Mouse (Mus musculus) lung, adult 18-20 months (tissue): Measurements from ENCODE around the gene Tlx1.

Experiments used
- DNase-seq, 2 experiments: peaks; one replicate each; pipeline ENCODE4 v3.0.0; 2022; ENCODE audit warnings: mixed read lengths in 2 of 2

The Tlx1 gene

DNA sequence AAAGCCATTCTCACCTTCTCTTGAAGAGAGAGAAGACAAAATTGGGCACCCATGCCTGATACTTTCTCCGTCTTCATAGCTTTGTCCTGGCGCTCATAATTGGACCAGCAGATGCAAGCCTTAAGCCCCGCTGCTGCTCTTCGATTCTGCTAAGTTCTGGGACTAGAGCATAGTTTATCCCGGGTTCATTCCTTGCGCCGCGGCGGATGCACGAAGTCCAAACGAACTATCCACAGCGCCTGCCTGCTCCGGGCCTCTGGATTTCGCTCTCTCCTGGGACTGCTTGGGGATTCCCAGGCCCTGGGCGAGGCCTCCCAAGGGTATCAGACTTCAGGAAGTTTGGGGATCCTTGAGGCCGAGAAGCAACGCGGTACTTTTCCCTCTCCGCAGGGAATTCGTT lies 8.4 kb downstream of the Tlx1 start:
- DNase-seq: no peak

DNA sequence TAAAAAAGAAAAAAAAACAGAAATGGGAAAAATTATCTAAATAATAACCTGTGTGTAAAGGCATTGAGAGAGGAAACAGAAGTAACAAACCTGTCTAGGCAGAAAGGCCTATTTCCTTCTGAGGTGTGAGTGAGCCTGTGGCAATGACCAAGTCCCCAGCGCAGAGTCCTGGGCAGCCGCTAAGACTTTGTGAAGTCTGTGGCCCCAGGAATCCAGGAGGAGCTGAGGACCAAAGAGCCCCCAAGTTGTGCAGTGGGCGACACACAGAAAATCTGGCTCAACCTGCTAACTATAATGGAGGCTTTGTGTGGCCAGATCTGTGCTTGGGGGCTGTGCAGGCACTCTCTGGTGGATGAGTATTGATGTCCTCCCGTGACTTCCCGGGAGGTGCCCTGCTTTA lies 9.0 kb downstream of the Tlx1 start:
- DNase-seq: no peak

DNA sequence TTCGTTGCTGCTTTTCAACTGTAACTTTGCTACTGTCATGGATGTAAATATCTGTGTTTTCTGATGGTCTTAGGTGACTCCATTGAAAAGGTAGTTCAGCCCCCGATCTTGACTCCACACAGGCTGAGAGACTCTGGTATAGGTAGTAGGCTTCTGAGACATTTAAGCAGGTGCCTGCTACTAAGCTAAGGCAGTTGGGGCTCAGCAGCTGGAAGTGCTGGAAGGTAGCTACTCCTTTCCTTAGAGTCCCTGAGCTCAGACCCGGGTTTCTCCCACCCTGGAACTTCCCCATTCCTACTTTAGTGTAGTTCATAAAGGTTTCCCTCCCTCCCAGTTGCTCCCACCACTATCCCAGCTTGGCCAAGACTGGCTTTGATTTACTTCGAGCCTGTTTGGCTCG lies 9.5 kb downstream of the Tlx1 start:
- no peak for DNase-seq

DNA sequence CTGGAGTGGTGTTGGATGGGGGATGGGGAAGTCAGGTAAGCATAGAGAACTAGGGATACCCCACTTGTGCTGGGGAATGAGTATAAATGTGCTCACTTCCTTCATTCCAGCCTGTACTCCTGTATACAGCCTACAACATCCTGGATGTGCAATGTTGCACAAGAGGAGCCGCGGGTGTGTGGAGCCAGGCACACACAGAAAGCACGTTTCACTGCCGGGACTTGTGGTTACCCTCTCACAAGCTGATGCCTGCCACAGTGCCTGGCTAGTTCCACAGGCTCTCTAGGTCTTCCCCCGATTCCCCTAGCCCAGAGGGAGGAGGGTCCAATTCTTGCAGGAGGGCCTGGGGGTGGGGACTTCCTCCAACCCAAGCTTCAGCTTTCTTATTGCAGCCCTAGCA lies 10.0 kb downstream of the Tlx1 start:
- DNase-seq: no peak

DNA sequence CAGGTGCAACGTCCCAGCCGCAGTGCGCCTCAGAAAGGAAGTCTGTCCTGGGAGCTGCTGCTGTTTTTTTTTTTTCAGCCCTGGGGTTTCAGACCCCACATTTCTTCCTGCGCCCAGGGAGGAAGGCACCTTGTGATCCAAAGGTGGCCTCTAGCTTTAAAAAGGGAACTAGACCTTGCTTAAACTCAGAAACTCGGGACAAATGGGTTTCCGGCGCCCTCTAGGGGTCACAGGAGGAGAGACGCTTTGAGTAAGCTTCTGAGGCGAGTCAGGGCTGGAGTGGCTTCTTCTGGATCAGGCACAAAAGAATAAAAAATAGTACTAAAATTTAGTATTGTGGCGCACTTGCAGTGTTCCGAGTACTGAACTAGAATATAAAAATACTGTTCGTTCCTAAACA lies 10.6 kb downstream of the Tlx1 start:
- peak; percentile 59 to 60 for DNase-seq

DNA sequence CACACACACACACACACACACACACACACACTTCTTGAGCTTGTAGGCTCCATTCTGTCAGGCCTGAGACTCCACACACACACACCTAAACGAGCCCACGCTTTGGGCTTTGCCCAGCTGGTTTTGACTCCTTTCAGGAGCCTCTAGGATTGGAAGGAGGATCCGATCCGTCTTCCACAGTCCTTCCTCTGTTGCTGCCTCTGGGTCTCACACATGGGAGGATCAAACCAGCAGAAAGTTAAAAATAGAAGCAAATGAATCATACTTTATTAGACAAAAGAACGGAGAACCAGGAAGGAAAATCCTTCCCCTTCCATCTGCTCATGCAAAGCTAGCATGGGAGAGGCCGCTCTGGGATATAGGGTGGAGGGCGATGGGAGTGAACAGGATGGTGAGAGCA lies 11.7 kb downstream of the Tlx1 start:
- DNase-seq: no peak

DNA sequence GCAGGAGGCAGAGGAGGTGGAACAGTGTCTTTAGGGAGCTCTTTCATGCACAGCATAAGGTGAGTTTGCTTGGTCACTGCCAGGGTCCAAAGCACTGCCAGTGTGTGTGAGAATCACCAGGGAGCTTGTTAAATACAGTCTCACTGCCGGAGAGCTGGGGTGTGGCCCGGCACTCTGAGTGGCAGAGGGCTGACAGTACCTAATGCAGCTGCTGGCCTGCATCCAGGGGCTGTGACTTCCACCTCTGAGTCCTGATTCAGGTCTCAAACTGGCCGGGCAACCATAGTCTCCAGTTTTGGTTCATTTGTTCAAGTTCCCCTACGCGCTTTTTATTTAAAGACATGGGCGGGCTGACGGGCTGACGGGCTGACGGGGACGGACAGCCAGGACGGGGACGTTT lies 12.4 kb downstream of the Tlx1 start:
- no peak for DNase-seq

DNA sequence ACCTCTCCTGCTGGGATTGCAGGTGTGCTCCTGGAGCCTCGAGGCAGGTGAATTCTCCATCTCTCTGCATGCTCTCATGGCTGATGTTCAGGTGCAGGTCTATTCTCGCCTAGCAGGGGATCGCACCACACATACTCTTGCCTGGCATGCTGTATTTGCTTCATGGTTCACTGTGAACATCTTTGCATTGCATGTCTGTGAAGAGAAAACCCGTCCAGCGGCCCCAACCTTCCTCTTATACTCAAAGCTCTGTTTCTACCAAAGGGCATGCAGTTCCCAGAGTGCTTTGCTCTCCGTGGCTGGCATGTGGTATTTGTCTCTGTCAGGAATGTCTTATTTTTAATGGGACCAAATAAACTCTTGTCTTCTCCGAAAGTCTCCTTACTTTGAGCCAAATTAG lies 20.0 kb downstream of the Tlx1 start:
- no peak for DNase-seq

DNA sequence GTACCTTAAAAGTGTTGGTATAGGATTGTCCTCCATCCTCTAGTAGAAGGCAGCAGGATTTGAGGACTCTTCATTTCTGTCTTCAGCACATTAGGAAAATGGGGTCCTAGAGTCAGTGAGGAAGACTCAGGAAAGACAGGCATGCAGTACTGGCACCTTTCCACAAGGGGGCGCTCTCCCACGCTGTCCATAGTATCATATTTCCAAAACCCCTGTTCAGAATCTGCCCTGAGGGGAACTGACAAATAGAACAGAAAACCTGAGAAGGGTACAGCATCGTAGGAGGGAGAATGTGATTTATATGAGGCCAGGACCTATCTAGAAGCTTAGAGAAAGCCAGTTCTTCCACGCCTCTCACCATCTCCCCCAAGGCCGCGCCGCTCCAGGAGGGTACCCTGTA lies 24.3 kb downstream of the Tlx1 start:
- no peak for DNase-seq

DNA sequence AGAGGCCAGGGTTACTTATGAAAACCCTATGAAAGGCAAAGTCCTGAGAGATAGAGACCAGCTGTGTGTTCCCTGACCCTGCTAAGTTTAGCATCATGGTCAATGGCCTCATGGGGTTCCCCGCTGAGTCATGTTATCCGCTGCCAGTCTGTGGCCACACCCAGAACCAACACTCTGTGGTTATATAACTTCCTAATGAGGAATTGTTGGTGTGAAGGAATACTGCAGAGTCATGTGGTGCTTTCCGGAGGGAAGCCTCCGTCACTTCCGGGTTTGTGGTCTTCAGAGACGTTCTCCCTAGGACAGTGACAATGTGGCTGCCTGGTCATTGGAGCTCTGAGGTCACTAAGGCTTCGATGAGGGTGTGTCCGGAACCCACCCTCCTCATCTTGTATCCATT lies 25.8 kb downstream of the Tlx1 start:
- DNase-seq: peak; percentile 10 to 18

DNA sequence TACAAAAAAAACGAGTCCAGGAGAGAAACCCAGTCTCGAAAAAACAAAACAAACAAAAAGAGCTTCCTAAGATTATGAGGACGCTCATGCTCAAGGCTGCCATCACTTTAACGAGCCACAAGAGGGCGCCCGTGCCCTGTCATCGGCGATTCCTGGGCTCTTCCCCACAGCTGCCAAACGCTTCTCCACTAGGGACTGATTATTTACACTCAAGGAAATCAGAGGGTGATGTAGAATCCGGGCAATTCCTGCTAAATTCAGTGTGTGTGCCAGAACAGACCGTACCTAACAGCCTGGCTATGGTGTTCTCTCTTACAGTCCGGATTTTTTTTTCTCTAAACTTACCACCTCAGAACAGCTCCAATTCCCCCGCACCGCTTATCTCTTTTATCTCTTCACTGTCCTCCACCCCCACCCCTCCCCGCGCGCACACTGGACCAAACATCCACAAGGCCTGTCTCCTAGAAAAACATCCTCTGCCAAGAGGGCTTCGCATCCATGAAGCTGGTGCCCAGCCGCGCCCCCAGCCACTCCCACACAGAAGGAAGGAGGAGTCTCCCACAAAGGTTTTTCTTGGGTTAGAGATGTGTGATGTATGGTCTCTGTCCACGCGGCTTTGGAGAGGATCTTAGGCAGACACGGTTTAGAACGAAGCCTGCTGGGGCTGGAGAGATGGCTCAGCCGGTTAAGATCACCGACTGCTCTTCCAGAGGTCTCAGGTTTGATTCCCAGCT lies 26.7 kb downstream of the Tlx1 start:
- DNase-seq: peak in 1 of 2 experiments; percentile 48

DNA sequence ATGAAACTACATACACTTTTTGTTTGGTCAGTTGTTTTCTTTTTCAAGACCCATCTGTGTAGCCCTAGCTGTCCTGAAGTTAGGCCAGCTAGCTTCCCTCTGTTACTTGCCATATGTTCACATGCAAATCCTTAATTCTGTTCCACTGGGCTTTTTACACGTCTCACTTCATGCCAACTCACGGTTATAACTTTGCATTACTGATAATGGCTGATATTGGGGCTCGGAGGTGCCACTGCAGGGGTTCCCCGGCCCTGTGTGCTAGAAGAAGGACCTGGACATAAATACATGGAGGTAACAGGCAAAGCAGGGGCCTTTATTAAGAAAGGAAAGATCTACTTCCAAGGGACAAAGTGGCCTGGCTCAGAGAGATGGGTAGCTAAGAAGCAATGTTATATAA lies 29.0 kb downstream of the Tlx1 start:
- no peak for DNase-seq

DNA sequence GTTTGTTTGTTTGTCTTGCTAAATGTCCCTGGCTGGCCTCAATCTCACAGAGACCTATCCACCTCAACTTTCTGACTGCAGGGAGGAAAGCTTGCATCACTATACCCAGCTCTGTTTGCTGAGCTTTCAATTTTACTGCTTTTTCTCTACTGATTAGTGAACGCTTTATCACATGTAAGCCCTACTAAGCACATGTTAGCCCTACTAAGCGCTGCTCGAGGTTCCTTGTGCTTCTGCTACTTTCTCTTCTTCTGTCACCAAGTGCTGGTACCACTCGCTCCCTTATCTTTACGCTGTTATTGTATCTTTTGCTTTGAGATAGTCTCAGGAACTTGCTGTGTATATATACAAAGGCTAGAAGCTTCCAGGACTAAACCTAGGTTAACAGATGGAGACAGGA lies 30.0 kb downstream of the Tlx1 start:
- no peak for DNase-seq

DNA sequence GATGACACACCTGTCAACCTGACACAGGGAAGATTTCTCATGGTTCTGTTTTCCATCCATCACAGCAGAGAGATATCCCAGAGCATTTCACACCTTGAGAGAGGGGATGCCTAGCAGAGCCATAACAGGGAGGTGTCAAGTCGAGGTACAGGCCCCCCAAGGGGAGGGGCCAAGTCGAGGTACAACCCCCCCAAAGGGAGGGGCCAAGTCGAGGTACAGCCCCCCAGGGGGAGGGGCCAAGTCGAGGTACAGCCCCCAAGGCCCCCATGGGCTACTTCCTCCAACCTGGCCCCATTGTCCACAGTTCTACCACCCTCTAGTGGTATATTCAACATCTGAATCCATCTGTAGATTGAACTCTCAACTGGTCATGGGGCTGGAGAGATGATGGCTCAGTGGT lies 44.2 kb downstream of the Tlx1 start:
- no peak for DNase-seq

DNA sequence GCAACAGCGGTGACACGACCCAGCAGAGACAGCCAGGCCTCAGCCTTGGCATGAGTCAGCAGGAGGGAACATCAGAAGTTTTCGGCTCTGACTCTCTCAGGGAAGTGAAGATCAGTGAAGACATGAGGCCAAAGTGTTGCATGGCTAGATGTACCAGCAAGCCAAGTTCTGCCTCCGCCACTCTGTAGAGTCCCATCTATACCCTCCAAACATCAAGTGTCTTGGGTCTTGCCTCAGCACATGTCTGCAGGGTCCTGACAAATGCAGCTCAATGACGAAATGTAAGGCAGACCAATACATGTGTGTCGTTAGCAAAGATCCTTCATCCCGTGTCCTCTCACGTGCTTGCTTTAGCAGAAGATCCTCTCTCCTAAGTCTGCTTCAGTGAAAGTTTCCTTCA lies 46.5 kb downstream of the Tlx1 start:
- DNase-seq: no peak

DNA sequence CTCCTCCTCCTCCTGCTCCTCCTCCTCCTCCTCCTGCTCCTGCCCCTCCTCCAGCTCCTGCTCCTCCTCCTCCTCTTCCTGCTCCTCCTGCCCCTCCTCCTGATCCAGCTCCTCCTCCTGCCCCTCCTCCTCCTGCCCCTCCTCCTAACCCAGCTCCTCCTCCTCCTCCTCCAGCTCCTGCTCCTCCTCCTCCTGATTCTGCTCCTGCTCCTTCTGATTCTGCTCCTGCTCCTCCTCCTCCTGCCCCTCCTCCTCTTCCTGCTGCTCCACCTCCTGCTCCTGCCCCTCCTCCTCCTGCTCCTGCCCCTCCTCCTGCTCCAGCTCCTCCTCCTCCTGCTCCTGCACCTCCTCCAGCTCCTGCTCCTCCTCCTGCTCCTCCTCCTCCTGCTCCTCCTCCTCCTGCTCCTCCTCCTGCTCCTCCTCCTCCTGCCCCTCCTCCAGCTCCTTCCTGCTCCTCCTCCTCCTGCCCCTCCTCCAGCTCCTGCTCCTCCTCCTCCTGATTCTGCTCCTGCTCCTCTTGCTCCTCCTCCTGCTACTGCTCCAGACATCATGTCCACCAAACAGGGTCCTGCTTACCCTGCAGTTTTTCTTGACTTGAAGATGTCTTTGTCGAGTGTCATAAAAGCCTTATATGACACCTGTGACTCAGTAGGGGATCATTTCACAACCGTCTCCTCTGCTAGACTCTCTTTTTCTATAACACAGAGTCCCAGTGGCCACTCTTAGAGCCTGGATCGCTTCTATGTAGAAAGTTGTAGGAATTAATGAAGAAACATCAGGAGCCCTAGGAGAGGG lies 55.0 kb downstream of the Tlx1 start:
- DNase-seq: no peak
